Mouse (Mus musculus) cortical plate, adult 2 months (tissue): ENCODE measurements at regions not wholly inside any gene's neighbourhood (a gene's known extent, or its start where the extent isn't known, plus 50 kb on each side); places are given as distances from the start of the nearest gene placed in this dataset.

Experiments
- H3K27ac ChIP-seq: fragments of 200-500 bp; 2 replicates; pipeline ENCODE4 v1.5.1; 2012; ENCODE audit warnings: low read length, control low read depth, inconsistent platforms; ENCODE audit not compliant: insufficient read depth
- H3K4me1 ChIP-seq: fragments of 200-500 bp; 2 replicates; pipeline ENCODE4 v1.6.1; 2011; ENCODE audit warnings: low read length; ENCODE audit not compliant: control insufficient read depth, insufficient read depth
- H3K4me3 ChIP-seq: fragments of 200-500 bp; 2 replicates; pipeline ENCODE4 v1.5.1; 2011; ENCODE audit warnings: mild to moderate bottlenecking, low read length, control low read depth; ENCODE audit not compliant: insufficient read depth
- CTCF ChIP-seq: fragments of 200-500 bp; IDR thresholded peaks from 2 replicates; pipeline ENCODE4 v1.5.1; 2011; ENCODE audit warnings: mild to moderate bottlenecking, control low read depth, low read length; ENCODE audit not compliant: insufficient read depth; ENCODE audit errors: extremely low read depth
- POLR2A ChIP-seq: fragments of 200-500 bp; IDR thresholded peaks from 2 replicates; pipeline ENCODE4 v1.6.1; 2011; ENCODE audit warnings: mild to moderate bottlenecking, low read length, control low read depth; ENCODE audit not compliant: insufficient read depth; ENCODE audit errors: extremely low read depth

DNA sequence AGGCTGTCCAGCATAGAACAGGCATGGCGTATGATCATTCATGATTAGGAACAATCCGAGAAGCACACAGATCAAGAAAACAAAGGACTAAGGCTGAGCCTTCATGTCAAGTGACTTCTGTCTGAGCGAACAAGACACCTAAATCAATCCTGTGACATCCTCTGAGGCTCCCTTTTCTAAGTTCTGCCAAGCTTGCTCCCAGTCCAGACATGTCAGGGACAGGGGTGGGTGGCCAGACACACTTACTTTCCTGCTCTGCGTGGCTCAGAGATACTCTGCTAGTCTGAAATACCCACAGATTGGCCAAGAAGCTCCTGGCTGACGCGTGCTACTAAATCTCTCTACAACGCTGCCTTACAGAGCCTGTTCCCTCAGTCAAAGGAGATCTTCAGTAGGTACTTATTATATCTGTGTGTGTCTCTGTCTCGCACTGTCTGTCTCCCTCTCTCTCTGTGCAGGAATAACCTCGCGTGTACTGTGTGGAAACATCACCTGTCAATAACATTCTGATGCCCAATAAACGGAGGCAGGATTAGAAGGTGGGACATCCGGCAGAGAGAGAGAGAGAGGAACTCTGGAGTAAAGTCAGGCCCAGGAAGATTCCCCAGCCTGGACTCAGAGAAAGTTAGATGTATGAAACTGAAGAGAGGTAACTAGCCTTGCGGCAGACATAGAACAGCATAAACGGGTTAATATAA, 163.5 kb downstream of the Fam43a start:
- Histone ChIP-seq H3K27ac (no peak overlapping the region), H3K4me1 (no peaks in the 10 kb centered on the region), H3K4me3 (no peak overlapping the region)
- TF ChIP-seq POLR2A (no peak), CTCF (no peak)

DNA sequence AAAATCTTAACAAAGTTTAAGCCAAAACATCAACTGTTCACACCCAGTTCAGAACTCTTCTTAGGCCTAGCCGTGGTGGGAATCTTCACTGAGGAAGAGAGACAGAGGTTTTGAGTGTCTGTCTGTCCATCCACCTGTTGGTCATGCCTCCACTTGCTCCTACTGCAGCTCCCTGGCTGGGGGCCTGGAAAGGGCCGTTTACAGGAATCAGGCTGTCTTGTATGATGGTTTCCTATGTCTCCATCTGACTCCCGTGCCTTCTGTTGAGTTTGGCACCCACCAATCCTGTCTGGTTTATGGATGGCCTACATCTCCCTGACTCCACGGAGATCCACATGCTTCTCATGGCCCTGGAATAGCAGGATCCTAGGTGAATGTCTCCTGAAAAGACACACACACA, 166.1 kb downstream of the Fam43a start:
- Histone ChIP-seq H3K4me3 (no peak overlapping the region), H3K27ac (no peak overlapping the region), H3K4me1 (no peaks in the 10 kb centered on the region)
- no peak for TF ChIP-seq POLR2A
- TF ChIP-seq CTCF = no peak

DNA sequence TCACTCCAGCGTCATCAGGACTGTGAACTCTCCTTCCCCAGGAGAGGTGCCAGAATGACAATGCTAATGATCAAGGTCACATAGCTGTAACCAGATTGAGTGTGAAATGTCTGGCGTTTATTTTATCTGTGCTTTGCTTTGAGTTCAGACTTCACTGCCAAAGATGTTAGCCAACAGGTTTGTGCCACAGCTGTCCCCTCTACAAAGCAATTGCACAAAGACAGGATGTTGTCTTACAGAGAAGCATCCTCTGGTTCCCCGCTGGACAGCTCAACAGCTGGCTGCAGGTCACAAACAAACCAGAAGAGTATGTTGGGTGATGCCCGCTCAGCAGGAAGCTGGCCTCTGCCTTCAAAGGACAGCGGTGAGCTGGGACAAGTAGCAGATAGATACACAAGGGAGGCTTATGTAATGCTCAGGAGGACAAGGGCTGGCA, 169.5 kb downstream of the Fam43a start:
- H3K4me3 ChIP-seq = no peak overlapping the region
- no peak overlapping the region for H3K27ac ChIP-seq
- no peak for TF ChIP-seq POLR2A
- TF ChIP-seq CTCF = no peak
- H3K4me1 ChIP-seq = no peaks in the 10 kb centered on the region

DNA sequence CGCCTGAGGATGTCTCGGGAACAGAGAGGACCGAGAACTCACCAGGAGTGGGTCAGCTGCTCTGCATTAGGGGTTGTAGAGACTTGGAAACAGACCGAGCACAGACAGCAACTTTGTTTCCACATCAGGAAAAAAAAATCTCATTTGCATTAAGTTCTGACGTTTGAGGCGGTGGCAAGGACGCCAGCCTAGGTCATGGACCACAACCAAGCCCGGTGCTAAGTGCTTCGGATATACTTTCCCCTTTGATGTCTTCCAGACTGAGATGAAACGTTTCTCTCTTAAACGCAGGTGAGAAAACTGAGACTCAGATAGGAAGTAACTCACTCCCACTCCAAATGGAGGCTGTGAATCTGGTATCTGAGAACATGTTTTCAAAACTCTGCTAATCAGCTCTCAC, 169.9 kb downstream of the Fam43a start:
- no peak overlapping the region for H3K27ac ChIP-seq
- H3K4me3 ChIP-seq = no peak overlapping the region
- no peaks in the 10 kb centered on the region for H3K4me1 ChIP-seq
- TF ChIP-seq CTCF (no peak), POLR2A (no peak)

DNA sequence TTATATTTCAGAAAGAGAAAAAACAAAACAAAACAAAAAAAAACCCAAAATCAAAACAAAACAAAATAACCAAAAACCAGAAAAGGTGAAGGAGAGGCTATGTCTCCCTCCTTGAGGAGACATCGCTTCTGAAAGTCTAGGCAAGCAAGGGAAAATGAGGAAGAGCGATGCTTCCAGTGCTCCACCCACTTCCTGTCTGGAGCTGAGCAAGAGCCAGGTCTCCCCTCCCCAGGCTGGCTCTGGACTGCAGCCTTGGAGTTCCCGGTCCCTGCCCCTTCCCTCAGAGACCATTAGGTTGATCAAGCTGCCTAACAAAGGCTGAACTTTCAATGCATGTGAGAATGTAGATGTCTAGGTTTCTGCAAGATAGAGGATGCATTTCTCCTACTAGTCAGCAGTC, 173.3 kb downstream of the Fam43a start:
- Histone ChIP-seq H3K4me1 (no peaks in the 10 kb centered on the region), H3K27ac (no peak overlapping the region), H3K4me3 (no peak overlapping the region)
- TF ChIP-seq POLR2A (no peak), CTCF (no peak)

DNA sequence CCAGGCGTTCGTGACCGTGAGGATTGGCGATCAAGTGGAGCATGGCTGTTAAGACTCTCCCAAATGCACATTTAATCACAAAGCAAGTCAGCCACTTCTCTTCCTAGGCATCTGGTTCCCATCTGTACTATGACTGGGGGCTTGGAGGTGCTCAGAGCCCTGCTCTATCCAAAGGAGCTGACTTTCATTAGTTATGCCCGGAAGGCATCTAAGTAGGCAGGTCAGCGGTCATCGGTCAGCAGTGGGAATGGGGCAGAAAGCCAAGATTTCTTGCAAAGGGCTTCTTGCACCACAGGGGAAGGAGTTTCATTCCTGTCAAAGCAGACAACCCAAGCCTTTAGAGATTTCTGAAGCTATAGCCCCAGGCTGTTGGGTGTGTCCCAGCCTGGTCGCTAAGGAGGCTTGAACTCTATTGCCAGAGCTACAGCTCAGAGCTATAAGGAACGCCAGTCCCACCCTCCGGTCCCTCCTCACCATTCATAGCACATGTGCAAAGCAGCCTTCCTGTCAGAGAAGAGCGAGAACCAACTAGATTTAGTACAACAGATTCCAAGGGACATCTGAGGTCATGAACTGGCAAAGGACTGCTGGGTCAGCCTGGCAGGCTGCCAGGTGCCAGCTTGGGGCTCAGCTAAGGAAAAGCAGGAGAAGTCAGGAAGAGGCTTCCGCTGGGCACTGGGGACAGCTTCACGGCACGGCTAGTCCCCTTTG, 175.6 kb downstream of the Fam43a start:
- Histone ChIP-seq H3K4me1 (no peaks in the 10 kb centered on the region), H3K4me3 (no peak overlapping the region), H3K27ac (no peak overlapping the region)
- TF ChIP-seq CTCF (no peak), POLR2A (no peak)

DNA sequence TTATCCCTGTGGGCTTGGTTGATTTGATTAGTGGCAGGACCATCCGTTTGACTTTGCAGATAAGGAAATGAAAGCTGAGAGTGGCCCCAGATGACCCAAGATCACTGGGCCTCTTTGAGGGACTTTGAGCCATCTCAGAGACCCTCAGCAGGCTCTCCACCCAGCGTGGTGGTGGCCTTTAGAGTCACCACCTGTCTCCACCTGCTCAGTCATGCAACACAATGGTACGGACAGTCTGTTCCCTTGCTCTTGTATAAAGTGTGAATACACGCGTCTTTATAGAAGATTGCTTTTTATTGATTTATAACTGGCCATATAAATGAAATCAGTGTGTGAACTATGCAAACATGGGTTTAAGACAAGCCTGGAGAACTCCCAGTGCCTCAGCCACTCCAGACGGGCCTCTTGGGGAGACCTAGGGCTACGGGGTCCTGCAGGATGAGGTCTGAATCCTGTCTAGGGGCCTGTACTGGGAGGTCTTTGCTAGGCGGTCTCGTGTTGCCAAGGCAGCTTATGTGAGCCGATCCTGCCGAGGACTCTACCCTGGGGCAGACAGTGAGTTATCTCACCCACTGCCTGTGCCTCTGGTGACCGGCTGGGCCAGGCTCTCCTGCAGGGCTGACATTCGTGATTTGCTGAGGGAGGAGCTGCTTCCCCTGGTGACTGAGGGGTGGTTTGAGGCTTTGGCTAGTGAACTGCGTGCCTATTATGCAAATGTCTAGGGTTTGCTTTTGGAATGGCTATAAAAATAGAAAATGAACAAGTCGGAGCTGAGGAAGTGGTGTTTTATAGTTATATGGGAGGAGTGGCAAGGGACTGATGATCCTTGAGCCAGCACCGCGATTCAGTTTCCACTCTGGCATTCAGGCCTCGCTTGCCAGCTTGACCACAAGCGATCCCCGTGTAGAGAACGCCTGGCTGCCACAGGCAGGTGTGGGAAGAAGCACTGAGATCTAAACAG, 176.5 kb downstream of the Fam43a start:
- H3K4me1 ChIP-seq = no peaks in the 10 kb centered on the region
- H3K4me3 ChIP-seq = no peak overlapping the region
- TF ChIP-seq CTCF = no peak
- no peak overlapping the region for H3K27ac ChIP-seq

DNA sequence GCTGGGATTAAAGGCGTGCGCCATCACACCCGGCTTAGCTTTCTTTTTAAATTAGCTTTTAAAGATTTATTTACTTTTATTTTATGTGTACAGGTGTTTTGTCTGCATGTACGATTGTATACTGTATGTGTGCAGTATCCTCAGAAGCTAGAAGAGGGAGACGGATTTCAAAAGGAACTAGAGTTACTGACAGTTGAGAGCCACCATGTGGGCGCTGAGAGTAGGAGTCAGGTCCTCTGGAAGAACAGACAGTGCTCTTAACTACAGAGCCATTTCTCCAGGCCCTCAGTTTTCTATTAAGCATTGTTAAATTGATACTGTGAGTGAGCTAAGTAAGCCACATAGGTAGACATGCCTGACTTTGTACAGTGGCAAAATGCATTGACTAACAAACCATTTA, 177.9 kb downstream of the Fam43a start:
- Histone ChIP-seq H3K4me3 (no peak overlapping the region), H3K4me1 (no peaks in the 10 kb centered on the region), H3K27ac (no peak overlapping the region)
- TF ChIP-seq POLR2A (no peak), CTCF (no peak)

DNA sequence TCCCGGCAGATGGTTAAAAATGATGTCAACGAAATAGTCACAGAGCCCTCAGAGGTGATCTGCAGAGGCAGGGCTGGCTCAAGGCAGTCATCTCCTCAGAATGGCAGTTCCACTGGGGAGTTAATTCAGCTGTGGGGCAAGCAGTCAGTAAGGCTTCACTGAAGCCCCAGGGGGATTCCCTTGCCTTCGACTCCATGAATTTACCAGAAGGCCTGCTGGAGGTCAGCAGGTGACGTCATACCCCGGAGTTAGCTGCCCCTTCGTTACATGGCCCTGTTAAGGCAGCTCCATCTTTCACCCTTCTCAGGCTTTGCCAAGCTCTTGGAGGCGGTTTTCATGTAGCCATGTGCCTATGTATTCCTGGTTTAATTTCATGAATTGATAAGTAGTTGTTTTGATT, 178.6 kb downstream of the Fam43a start:
- Histone ChIP-seq H3K4me1 (no peaks in the 10 kb centered on the region), H3K27ac (no peak overlapping the region), H3K4me3 (no peak overlapping the region)
- TF ChIP-seq CTCF = no peak
- no peak for TF ChIP-seq POLR2A
